Mouse (Mus musculus) cerebellum, postnatal 14 days (tissue): ENCODE measurements at regions not wholly inside any gene's neighbourhood (a gene's known extent, or its start where the extent isn't known, plus 50 kb on each side); places are given as distances from the start of the nearest gene placed in this dataset.

Source experiments
- DNase-seq, 2 experiments: peaks; one replicate each; pipeline ENCODE4 v3.0.0; 2021; ENCODE audit warnings: mixed read lengths in 2 of 2

DNA sequence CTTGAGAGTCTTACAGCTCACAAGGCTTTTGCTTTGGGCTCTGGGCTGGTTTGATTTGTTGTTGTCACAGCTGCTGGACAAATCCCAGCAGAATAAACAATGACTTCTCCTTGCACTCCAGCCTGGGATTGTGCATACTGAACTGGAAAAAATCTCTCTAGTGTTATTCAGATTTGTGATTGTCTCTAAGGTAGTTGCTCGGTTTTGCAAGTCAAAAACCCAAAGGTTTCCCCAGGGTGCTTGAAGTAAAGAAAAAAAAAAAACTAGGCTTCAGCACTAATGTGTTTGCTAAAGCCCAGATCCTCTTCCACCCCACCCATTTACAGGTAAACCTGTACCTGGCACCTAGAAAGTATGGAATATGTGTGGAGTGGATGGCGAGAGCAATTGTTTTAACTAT lies 149.5 kb upstream of the Spef2 start:
- DNase-seq = no peak

GRCm38 (mm10) chr15:9893146-9893545 lies 144.5 kb upstream of the Spef2 start:
- no peak for DNase-seq

- no peak for DNase-seq
Measured at GRCm38 (mm10) chr15:9892208-9892607, 143.5 kb upstream of the Spef2 start.

DNA sequence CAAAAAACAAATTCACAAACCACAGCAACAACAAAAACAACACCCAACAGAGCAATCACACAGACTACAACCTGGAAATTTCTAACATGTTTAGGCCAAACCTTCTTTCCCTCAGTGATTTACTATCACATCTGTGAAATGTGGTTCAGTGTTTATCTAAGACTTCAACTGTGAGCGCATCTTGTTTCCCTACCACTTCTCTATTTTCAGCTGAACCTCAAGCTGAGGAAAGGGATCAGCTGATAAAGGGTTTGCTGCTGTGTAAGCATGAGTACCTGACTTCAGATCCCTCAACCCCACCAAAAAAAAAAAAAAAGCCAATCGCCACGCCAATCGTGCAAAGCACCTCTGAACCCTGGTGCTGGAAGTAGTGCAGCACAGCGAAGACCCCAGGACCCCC lies 142.8 kb upstream of the Spef2 start:
- no peak for DNase-seq

- DNase-seq = no peak
Measured at GRCm38 (mm10) chr15:9875776-9876175, 127.1 kb upstream of the Spef2 start.

- DNase-seq = no peak
Measured at GRCm38 (mm10) chr15:9870126-9870525, 121.5 kb upstream of the Spef2 start.

DNA sequence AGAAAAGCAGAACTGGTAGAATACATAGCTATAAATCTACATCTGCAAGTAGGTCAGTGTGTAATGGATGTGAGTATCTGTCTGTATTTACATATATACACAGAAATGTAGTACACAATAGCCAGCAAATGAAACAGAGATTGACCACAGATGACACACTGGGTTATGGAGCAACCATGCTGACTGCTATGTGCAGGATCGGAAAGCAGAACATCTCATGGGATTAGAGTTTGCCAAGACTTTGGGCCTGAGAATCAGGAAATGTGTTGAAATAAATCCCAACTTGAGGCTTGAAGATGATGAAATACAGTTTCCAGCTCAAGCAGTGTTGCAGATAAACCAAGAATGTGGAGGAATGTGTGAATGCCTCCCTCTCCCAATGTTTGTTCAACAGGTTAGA lies 116.1 kb upstream of the Spef2 start:
- DNase-seq = no peak

DNA sequence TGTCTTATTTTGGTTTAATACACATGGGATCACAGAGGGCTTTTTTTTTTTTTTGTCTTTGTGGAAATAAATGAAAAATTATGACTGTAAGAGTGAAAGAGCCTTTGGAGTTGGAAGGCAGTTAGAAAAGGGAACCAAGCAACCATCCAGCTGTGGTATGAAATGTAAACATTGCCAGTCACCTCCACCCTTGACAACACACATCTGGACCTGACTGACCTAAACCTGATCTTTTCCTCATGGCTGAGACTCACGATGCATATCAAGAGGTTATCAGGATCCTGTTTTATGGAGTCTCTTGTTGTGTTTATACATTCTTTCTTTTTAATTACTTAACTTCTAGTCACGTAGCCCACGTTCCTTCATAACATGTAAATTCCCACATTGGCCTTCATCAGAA lies 113.2 kb upstream of the Spef2 start:
- no peak for DNase-seq

GRCm38 (mm10) chr15:9839681-9840080 lies 91.0 kb upstream of the Spef2 start:
- DNase-seq = no peak

DNA sequence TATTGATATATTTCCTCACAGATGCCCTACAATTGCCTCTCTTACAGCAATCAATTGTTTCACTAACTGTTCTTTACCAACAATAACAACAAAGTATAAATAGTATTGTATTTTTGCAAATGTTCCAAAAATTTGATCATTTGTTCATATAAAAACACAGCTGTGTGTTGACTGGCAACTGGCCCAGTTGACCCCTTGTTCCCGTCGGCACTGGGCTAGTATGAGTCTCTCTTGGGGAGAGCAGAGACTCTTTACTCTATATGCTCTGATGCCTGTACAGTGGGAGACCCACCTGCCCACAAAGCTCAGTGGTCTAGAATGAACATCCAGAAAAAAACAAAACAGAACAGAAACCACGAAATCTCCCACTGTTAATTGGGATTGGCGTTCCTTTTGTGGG lies 86.4 kb upstream of the Spef2 start:
- peak in 1 of 2 experiments; percentile 6 for DNase-seq

DNA sequence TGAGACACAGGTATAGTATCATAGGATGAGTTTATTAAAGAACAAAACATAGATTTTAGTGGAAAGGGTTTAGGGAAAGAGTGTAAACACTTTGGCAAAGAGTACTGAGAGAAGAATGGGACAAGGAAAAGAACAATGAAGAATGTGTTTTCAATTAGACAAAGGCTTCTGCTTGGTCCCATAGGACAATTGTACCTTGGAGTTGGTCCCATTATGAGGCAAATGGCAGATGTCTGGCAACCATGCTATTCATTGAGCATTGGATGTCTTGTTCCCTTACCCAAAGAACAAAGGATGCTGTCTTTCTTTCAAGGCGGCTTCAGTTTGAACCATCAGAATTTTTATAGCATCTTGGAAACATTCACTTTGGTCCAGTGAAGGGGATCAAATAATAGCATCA lies 55.8 kb upstream of the Spef2 start:
- peak in 1 of 2 experiments; percentile 3 for DNase-seq
